Mouse (Mus musculus): ENCODE data around the gene Rbpj. TPM values are rescaled to one million over a fixed set of nuclear protein-coding genes. Genes with fewer than 3 reads are reported as not detected.

Gene Rbpj
- polyA plus RNA-seq (2012; rRNA removed): 25.0 and 25.7 TPM in 2 replicates

DNA sequence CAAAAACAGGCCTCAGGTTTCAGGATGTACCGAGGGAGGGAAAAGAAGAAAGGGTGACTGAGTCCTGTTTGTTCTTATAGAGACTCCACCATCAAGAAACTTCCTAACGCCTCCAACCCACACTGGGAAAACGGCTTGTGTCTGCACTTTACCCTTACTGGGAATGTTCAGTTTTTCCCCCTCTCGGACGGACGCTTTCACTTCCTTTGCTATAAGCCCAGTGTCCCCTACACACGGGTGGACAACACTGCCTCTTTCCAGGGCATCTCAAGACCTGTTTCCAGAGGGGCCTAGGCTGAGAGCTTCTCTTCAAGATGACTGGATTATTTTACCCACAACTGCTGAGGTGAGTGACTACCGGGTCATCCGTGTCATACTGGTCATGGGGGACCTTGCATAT is at the start of gene Rbpj:
Gene Rbpj (plus strand): TSS at position 270 of the 400 bp plus-strand sequence.
- Histone ChIP-seq H3K36me3 (ENCODE audit: control insufficient read depth, insufficient read depth, low read length) (no peaks in the 10 kb centered on the region), H3K27me3 (ENCODE audit: control insufficient read depth, insufficient read depth, low read length) (no peaks in the 10 kb centered on the region), H3K27ac (ENCODE audit: control insufficient read depth, insufficient read depth, low read length) (no peak within 1 kb of the TSS), H3K4me1 (replicated peaks; ENCODE audit: control insufficient read depth, insufficient read depth, low read length) (0 out of 2 replicates have a peak, but pooled peaks cover 2% of the 10 kb centered on the region), H3K4me3 (ENCODE audit: control insufficient read depth, insufficient read depth, low read length) (no peak within 1 kb of the TSS)
- no peak for TF ChIP-seq POLR2A (IDR thresholded peaks at IDR 0.05; ENCODE audit: control insufficient read depth, extremely low read depth, insufficient read depth, low read length, poor library complexity)
- TF ChIP-seq CTCF (IDR thresholded peaks at IDR 0.05; ENCODE audit: borderline replicate concordance, control insufficient read depth, extremely low read depth, insufficient read depth, low read length, poor library complexity): no peak
- DNase-seq: no peak
- 90% methylated on average over 9 of the region's 9 CpGs for WGBS

DNA sequence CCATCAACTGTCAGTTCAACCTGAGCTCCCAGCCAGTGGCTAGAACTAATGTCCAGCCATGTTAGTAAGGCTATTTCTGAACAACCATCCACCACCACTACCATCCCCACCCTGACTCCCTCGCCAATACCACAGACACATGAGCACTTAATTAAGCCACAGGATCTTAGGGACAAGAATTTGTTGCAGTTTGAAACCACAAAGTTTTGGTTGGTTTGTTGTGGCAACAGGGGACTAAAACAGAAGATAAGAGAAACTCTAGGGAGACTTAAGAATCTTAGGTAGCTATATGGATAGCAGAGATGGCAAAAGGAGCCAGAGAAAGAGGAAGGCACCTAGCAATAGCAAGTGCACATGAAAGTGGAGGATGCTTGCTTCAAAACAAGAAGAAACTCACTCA is 45.2 kb upstream of the Rbpj start:
- WGBS: 15% methylated on average over 1 of the region's 1 CpGs
- no peaks in the 10 kb centered on the region for H3K36me3 ChIP-seq (ENCODE audit: control insufficient read depth, insufficient read depth, low read length)
- H3K4me3 ChIP-seq (ENCODE audit: control insufficient read depth, insufficient read depth, low read length): no peak overlapping the region
- no peak for TF ChIP-seq POLR2A (IDR thresholded peaks at IDR 0.05; ENCODE audit: control insufficient read depth, extremely low read depth, insufficient read depth, low read length, poor library complexity)
- H3K27me3 ChIP-seq (ENCODE audit: control insufficient read depth, insufficient read depth, low read length): no peaks in the 10 kb centered on the region
- H3K4me1 ChIP-seq (replicated peaks; ENCODE audit: control insufficient read depth, insufficient read depth, low read length): no peaks in the 10 kb centered on the region
- no peak for DNase-seq
- H3K27ac ChIP-seq (ENCODE audit: control insufficient read depth, insufficient read depth, low read length): no peak overlapping the region

DNA sequence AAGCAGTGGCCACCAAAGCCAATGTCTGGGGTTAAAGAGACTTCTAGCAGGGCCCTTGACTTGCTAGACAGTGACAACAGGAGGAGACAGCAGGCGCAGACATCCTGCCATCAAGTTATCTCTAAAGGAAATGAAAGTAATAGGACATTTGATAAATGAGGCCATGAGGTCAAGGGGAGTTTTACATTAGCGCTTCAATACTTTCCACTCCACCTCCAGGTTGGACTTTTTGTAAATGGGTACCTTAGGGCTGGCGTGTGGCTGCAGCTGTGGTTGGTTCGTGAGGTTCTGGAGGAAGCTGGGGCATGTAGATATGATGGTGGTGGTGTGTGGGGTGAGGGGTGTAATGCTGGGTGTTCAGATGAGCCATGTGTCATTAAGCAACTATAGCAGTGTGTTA is 44.7 kb upstream of the Rbpj start:
- Histone ChIP-seq H3K36me3 (ENCODE audit: control insufficient read depth, insufficient read depth, low read length) (no peaks in the 10 kb centered on the region), H3K4me1 (replicated peaks; ENCODE audit: control insufficient read depth, insufficient read depth, low read length) (no peaks in the 10 kb centered on the region), H3K27ac (ENCODE audit: control insufficient read depth, insufficient read depth, low read length) (no peak overlapping the region), H3K27me3 (ENCODE audit: control insufficient read depth, insufficient read depth, low read length) (no peaks in the 10 kb centered on the region), H3K4me3 (ENCODE audit: control insufficient read depth, insufficient read depth, low read length) (no peak overlapping the region)
- no peak for DNase-seq
- TF ChIP-seq POLR2A (IDR thresholded peaks at IDR 0.05; ENCODE audit: control insufficient read depth, extremely low read depth, insufficient read depth, low read length, poor library complexity) (no peak), CTCF (IDR thresholded peaks at IDR 0.05; ENCODE audit: borderline replicate concordance, control insufficient read depth, extremely low read depth, insufficient read depth, low read length, poor library complexity) (no peak)
- WGBS: 8% methylated on average over 4 of the region's 4 CpGs

DNA sequence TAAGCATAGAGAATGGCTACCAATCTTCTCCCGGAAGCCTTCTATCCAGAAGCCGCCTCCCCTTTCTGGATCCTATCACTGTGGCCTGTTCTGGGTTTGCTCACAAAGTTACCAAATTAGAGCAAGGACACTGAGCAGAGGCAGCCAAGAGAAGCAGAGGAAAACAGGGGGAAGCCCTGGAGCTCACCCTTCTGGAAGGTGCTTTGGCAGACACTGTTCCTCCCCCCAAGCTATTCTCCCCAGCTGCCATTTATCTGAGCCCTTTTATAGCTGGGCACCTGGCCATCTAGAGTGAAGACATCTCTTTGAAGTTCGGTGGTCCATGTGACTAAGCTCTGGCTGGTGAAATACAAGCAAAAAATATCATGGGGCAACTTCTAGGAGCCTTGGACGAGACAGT is 38.5 kb upstream of the Rbpj start:
- WGBS: 86% methylated on average over 4 of the region's 4 CpGs
- DNase-seq: no peak
- Histone ChIP-seq H3K4me3 (ENCODE audit: control insufficient read depth, insufficient read depth, low read length) (no peak overlapping the region), H3K27ac (ENCODE audit: control insufficient read depth, insufficient read depth, low read length) (no peak overlapping the region), H3K36me3 (ENCODE audit: control insufficient read depth, insufficient read depth, low read length) (no peaks in the 10 kb centered on the region), H3K27me3 (ENCODE audit: control insufficient read depth, insufficient read depth, low read length) (no peaks in the 10 kb centered on the region), H3K4me1 (replicated peaks; ENCODE audit: control insufficient read depth, insufficient read depth, low read length) (no peaks in the 10 kb centered on the region)
- TF ChIP-seq POLR2A (IDR thresholded peaks at IDR 0.05; ENCODE audit: control insufficient read depth, extremely low read depth, insufficient read depth, low read length, poor library complexity): no peak

DNA sequence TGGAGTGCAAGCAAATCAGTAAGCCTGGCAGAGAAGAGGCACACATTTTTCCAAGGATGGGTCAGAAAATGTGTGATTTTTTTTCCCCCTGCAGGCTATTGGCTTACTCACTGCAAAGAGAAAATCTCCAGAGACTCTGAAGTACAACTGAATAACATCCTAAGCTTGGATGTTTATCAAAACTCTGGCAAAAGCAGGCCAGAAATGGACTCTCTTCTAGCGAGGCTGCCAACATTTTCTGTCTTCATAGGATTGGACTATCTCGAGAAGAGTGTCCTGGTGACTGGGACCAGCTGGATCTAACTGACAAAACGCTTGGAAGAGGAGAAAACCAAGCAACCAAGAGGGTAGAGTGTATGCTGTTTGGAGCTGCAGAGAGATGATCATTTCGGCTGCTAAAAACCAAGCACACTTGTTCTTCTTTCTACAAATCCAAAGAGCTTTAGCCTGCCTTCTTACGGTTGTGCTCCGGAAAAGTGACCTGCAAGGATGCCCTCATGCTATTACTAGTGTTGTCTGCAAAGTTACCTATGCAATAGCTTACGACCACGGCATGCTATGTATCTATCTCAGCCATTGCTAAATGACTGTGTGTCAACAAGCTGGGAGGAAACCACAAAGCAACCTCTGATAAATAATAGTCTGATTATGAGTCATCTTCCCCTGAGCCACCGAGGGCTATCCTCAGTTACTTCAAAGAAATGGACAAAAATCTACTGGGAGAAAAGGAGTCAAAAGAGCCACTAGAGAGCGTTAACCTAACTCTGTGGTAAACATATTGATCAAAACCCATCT is 36.1 kb upstream of the Rbpj start:
- Histone ChIP-seq H3K27ac (ENCODE audit: control insufficient read depth, insufficient read depth, low read length) (no peak overlapping the region), H3K4me1 (replicated peaks; ENCODE audit: control insufficient read depth, insufficient read depth, low read length) (no peaks in the 10 kb centered on the region), H3K27me3 (ENCODE audit: control insufficient read depth, insufficient read depth, low read length) (no peaks in the 10 kb centered on the region), H3K36me3 (ENCODE audit: control insufficient read depth, insufficient read depth, low read length) (no peaks in the 10 kb centered on the region), H3K4me3 (ENCODE audit: control insufficient read depth, insufficient read depth, low read length) (no peak overlapping the region)
- DNase-seq: no peak
- WGBS: 82% methylated on average over 10 of the region's 10 CpGs
- TF ChIP-seq POLR2A (IDR thresholded peaks at IDR 0.05; ENCODE audit: control insufficient read depth, extremely low read depth, insufficient read depth, low read length, poor library complexity) (no peak), CTCF (IDR thresholded peaks at IDR 0.05; ENCODE audit: borderline replicate concordance, control insufficient read depth, extremely low read depth, insufficient read depth, low read length, poor library complexity) (no peak)

DNA sequence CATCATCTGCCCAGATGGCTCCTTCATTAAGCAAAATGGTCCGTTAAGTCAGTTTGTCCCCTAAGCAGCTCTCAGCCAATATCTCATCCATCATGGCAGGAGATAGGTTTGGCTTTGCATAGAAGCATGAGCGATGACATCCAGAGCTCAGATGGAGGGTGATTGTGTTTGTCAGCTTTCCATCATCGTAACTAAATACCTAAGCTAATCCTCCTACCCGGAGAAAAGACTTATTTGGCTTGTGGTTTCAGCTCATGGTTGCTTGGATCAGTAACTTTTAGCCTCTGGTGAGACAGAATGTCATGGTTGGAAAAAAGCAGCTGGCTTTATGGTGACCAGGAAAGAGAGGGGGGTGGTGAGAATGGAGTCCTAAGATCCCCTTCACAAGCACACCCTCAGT is 33.5 kb upstream of the Rbpj start:
- Histone ChIP-seq H3K4me1 (replicated peaks; ENCODE audit: control insufficient read depth, insufficient read depth, low read length) (no peaks in the 10 kb centered on the region), H3K27me3 (ENCODE audit: control insufficient read depth, insufficient read depth, low read length) (no peaks in the 10 kb centered on the region), H3K4me3 (ENCODE audit: control insufficient read depth, insufficient read depth, low read length) (no peak overlapping the region), H3K36me3 (ENCODE audit: control insufficient read depth, insufficient read depth, low read length) (no peaks in the 10 kb centered on the region), H3K27ac (ENCODE audit: control insufficient read depth, insufficient read depth, low read length) (no peak overlapping the region)
- 96% methylated on average over 4 of the region's 4 CpGs for WGBS
- no peak for DNase-seq
- TF ChIP-seq POLR2A (IDR thresholded peaks at IDR 0.05; ENCODE audit: control insufficient read depth, extremely low read depth, insufficient read depth, low read length, poor library complexity) (no peak), CTCF (IDR thresholded peaks at IDR 0.05; ENCODE audit: borderline replicate concordance, control insufficient read depth, extremely low read depth, insufficient read depth, low read length, poor library complexity) (no peak)
